Mouse (Mus musculus) CD4-positive, CD25-positive, alpha-beta regulatory T cell (primary cell): ENCODE data around the gene Foxb2. TPM values are rescaled to one million over a fixed set of nuclear protein-coding genes. Genes with fewer than 3 reads are reported as not detected.

Experiments
- polyA plus RNA-seq: library from polyadenylated mRNA; unstranded; fragments of 100-300 nt; shearing (Covaris generic); gene quantifications from one replicate; pipeline ENCODE4 v1.2.1, GENCODE M21; 2017

Gene Foxb2
- not detected for polyA plus RNA-seq

GRCm38 (mm10) chr19:16873221-16873861, at the start of gene Foxb2:
TSS of gene Foxb2 (minus strand) at chr19:16873805.

Other genes starting within 250 kb of the Foxb2 start
- 44.4 TPM for gene Vps13a, start 92.9 kb downstream of the Foxb2 start, polyA plus RNA-seq
- 0.13 TPM for gene Prune2, start 82.3 kb upstream of the Foxb2 start, polyA plus RNA-seq